Mouse (Mus musculus) liver, embryonic 14.5 days (tissue): Measurements from ENCODE around the gene Ubap2. TPM values are rescaled to one million over a fixed set of nuclear protein-coding genes. Genes with fewer than 3 reads are reported as not detected.

Source experiments
- ATAC-seq: fragments of 200-750 bp; cut with Nextera tagmentation; 2 replicates; pipeline ENCODE4 v1.8.0; 2017; ENCODE audit warnings: moderate number of reproducible peaks, mild to moderate bottlenecking, moderate library complexity; ENCODE audit not compliant: insufficient read depth
- DNase-seq, 3 experiments: peaks; one replicate each; pipeline ENCODE4 v3.0.0-alpha.2; 2012 to 2013; ENCODE audit warnings: low read depth in 3 of 3, low spot score in 3 of 3
- H3K27ac ChIP-seq: fragments of 300-500 bp; sonication (generic); 2 replicates; pipeline ENCODE4 v1.5.1; 2014; ENCODE audit warnings: moderate library complexity, mild to moderate bottlenecking, control low read depth, inconsistent platforms
- H3K27me3 ChIP-seq: fragments of 300-500 bp; sonication (generic); 2 replicates; pipeline ENCODE4 v1.6.1; 2014; ENCODE audit warnings: mild to moderate bottlenecking, low read length, moderate library complexity; ENCODE audit not compliant: control insufficient read depth, insufficient read depth
- H3K36me3 ChIP-seq: fragments of 300-500 bp; sonication (generic); replicated peaks from 2 replicates; pipeline ENCODE4 v1.6.1; 2014; ENCODE audit warnings: low read depth; ENCODE audit not compliant: control insufficient read depth, insufficient read depth
- H3K4me1 ChIP-seq, 2 experiments: fragments of 200-500 bp in 1 of 2; fragments of 300-500 bp in 1 of 2; sonication (generic) in 1 of 2; replicated peaks; 2 replicates each; pipeline ENCODE4 v1.6.1; 2012 to 2014; ENCODE audit warnings: antibody characterized with exemption in 1 of 2, inconsistent platforms in 1 of 2, low read length in 1 of 2; ENCODE audit not compliant: control insufficient read depth in 2 of 2, insufficient read depth in 2 of 2
- H3K4me2 ChIP-seq: fragments of 300-500 bp; sonication (generic); 2 replicates; pipeline ENCODE4 v1.6.1; 2014; ENCODE audit warnings: low read depth, mild to moderate bottlenecking, control low read depth, moderate library complexity
- H3K4me3 ChIP-seq, 2 experiments: fragments of 200-500 bp in 1 of 2; fragments of 300-500 bp in 1 of 2; sonication (generic) in 1 of 2; 2 replicates each; pipeline ENCODE4 v1.5.1; 2012 to 2014; ENCODE audit warnings: low read depth in 2 of 2, low read length in 2 of 2, mild to moderate bottlenecking in 2 of 2, control low read depth in 1 of 2, inconsistent platforms in 1 of 2, moderate library complexity in 1 of 2; ENCODE audit not compliant: insufficient read depth in 1 of 2
- H3K9ac ChIP-seq: fragments of 300-500 bp; sonication (generic); replicated peaks from 2 replicates; pipeline ENCODE4 v1.6.1; 2014; ENCODE audit warnings: mild to moderate bottlenecking, control low read depth, moderate library complexity
- H3K9me3 ChIP-seq: fragments of 300-500 bp; sonication (generic); 2 replicates; pipeline ENCODE4 v1.6.1; 2016; ENCODE audit warnings: low read length, mixed read lengths; ENCODE audit not compliant: control insufficient read depth
- CTCF ChIP-seq: IDR thresholded peaks from 2 replicates; pipeline ENCODE4 v1.5.1; 2016; ENCODE audit warnings: antibody characterized with exemption, low read depth, control low read depth
- EP300 ChIP-seq: IDR thresholded peaks from 2 replicates; pipeline ENCODE4 v1.6.1; 2016; ENCODE audit warnings: antibody characterized with exemption, low read depth
- WGBS: fragments of 180-500 bp; shearing (Covaris S2); extraction: QIAGEN DNeasy Blood & Tissue Kit; methylation state at CpG from one replicate; pipeline ENCODE4 v1.1.7; 2014; ENCODE audit not compliant: insufficient replicate concordance; 5-methylcytosine and 5-hydroxymethylcytosine counted together
- polyA plus RNA-seq, 2 experiments: library from polyadenylated mRNA; depleted of rRNA in 1 of 2; stranded (reverse) in 1 of 2; unstranded in 1 of 2; fragments of >200 nt; fragmentation: Nextera tagmentation in 1 of 2; extraction: Ambion mirVana in 1 of 2; gene quantifications; 2 replicates each; pipeline versions ENCODE4 v1.2.1 to v1.2.3; 2012 to 2014

The Ubap2 gene
- polyA plus RNA-seq, 2 experiments = 17.2 to 17.7 TPM

DNA sequence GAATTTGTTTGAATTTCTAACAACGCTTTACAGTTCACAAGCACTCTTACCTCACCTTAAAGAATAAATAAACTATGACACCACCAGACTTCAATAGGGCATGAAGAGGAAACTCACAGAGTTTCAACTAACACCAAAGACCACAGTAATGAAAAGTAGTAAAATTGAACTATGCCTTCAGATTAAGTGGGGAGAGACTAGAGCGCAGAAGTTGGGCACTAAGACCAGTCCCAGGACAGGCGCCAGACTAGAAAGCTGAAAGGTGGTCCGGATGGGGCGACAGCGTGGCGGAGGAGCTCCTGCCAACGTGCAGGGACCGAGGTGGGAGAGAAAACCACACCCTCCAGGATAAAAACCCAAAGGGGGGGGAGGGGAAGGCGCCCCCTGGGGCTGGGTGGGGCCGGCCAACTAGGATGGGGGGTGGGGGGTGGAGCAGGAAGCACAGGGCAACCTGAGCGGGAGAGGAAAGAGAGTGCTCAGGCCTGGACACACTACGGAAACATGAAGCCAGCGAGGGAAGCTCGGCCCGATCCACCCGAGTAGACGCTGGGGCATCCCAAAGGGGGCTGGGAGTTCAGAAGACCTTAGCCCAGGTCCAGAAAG is 466 bp downstream of the Ubap2 start:
- ATAC-seq = peak; percentile 55
- Histone ChIP-seq H3K9ac (peak overlapping the region; percentile 98), H3K4me3 (peak overlapping the region; percentile 88 to 96), H3K4me2 (peak overlapping the region; percentile 85), H3K36me3 (peaks cover 18% of the 10 kb centered on the region), H3K27me3 (no peaks in the 10 kb centered on the region), H3K27ac (peak overlapping the region; percentile 89), H3K4me1 (peaks cover 25% of the 10 kb centered on the region in 2 experiments), H3K9me3 (no peaks in the 10 kb centered on the region)
- 3% methylated on average over 18 of the region's 18 CpGs for WGBS
- TF ChIP-seq EP300 = no peak
- TF ChIP-seq CTCF = no peak
- DNase-seq = peak in 1 of 3 experiments; percentile 28

- Histone ChIP-seq H3K9ac (no peak overlapping the region), H3K4me1 (peaks cover 12 to 14% of the 10 kb centered on the region in 2 experiments), H3K4me3 (no peak overlapping the region), H3K27me3 (no peaks in the 10 kb centered on the region), H3K36me3 (peaks cover 40% of the 10 kb centered on the region), H3K4me2 (no peak overlapping the region), H3K27ac (no peak overlapping the region), H3K9me3 (no peaks in the 10 kb centered on the region)
- no peak for TF ChIP-seq CTCF
- DNase-seq (no peak), ATAC-seq (no peak)
Observed at GRCm38 (mm10) chr4:41268133-41268532, 6.8 kb downstream of the Ubap2 start.

GRCm38 (mm10) chr4:41266350-41266749 is 8.6 kb downstream of the Ubap2 start:
- Histone ChIP-seq H3K27me3 (no peaks in the 10 kb centered on the region), H3K4me2 (no peak overlapping the region), H3K4me1 (0 out of 4 replicates have a peak, but pooled peaks cover 0 to 2% of the 10 kb centered on the region in 2 experiments), H3K27ac (no peak overlapping the region), H3K36me3 (peaks cover 47% of the 10 kb centered on the region), H3K9me3 (no peaks in the 10 kb centered on the region), H3K9ac (no peak overlapping the region), H3K4me3 (no peak overlapping the region)
- TF ChIP-seq EP300 = no peak
- no peak for TF ChIP-seq CTCF
- ATAC-seq = no peak
- DNase-seq = no peak
- 81% methylated on average over 4 of the region's 4 CpGs for WGBS

GRCm38 (mm10) chr4:41260691-41261090 is 14.3 kb downstream of the Ubap2 start:
- Histone ChIP-seq H3K36me3 (peaks cover 15% of the 10 kb centered on the region), H3K27ac (no peak overlapping the region), H3K9me3 (no peaks in the 10 kb centered on the region), H3K27me3 (no peaks in the 10 kb centered on the region), H3K4me2 (no peak overlapping the region), H3K4me3 (no peak overlapping the region), H3K9ac (no peak overlapping the region), H3K4me1 (no peaks in the 10 kb centered on the region; a peak in 1 of 4 replicates)
- ATAC-seq = no peak
- TF ChIP-seq CTCF = no peak
- TF ChIP-seq EP300 = no peak
- DNase-seq = no peak

DNA sequence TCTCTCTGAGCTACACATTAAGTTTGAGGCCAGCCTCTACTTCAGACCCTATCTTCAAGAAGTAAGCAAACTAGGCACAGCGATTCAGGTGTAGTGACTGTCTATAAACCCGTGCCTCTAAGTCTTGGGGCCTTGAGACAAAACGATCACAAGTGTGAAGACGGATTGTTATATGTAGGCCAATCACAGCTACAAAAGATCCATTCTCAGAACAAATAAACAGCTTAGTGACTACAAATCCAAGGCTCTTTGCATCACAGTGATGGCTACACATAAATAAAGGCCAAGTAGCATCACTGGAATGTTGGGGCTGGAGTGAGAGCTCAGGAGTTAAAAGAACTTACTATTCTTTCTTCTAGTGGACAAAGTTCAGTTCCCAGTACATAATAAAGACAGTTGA is 15.9 kb downstream of the Ubap2 start:
- Histone ChIP-seq H3K4me1 (no peaks in the 10 kb centered on the region; a peak in 1 of 4 replicates), H3K9me3 (no peaks in the 10 kb centered on the region), H3K27me3 (no peaks in the 10 kb centered on the region), H3K4me2 (no peak overlapping the region), H3K4me3 (no peak overlapping the region), H3K36me3 (peaks cover 7% of the 10 kb centered on the region), H3K9ac (no peak overlapping the region), H3K27ac (no peak overlapping the region)
- DNase-seq (no peak), ATAC-seq (no peak)
- TF ChIP-seq EP300 (no peak), CTCF (no peak)
- 87% methylated on average over 4 of the region's 4 CpGs for WGBS
